Mouse (Mus musculus): ENCODE measurements around the gene Narf.

Gene Narf

DNA sequence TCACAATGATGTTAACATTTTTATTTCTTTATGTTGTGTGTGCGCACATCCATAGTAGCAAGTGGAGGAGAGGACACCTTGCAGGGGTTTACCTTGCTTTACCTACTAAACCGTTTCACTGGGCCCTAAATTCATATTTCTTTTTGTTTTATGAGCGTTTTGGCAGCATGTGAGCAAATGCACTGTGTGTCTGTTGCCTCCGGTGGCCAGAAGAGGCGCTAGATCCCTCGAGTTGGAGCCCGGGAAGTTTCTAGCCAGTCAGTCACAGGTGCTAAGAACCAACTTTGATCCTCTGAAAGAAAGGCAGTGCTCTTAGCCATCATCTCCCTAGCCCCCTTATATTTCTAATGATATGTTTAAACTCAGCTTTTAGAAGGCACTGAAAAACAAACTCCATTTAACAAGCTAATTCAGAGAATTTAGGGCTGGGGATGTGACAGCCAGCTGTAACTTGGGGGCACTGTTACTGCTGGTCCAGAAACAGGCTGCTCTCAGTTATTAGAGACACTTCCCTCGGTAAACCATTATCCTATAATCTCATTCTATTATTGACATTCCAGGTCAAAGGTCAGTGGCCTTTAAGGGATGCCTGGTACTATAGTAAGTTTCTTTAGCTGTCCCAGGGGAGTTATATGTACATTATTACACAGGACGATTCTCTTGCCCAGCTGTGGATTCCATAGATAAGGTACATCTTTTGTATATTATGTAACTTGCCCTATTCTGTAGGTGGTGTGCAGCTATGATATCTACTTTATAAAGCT is 1.4 kb upstream of the Narf start:
- DNase-seq (ENCODE audit: low spot score in 2 of 2) = peak; percentile 74 to 81

DNA sequence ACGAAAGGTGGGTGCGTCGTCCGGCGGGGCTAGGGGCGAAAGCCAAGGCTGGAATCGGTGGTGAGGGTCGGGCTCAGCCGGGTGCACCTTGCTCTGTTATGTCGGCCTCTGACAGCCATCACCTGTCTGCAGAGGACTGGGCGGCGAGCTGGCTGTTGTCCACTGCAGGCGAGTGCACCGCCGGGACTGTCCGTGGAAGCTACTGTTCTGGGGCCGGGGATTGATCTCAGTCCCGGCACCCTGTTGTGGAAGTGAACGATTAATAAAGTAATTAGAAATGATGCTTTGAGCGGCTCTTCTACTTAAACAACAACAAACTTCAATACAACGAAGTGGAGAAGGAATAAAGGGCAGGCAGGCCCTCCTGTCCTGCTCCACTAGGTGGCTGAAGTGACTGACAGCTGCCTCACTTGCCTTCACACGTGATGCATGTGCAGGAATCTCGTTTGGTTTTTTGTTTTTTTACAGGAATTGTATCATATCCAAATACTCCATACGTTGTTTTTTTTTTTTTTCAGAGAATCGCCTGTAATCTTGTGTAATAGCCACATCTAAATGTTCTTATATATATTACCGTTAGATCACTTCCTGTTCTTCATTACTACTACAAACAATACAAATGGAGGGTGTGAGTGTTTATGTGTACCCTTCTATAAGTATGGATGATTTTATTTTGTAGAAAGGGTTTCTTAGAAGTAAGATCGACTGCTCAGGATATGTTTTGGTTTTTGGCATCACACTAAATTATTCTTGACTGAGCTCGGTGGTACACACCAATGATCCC is 484 bp downstream of the Narf start:
- DNase-seq (ENCODE audit: low spot score in 2 of 2) = peak in 1 of 2 experiments; percentile 39

GRCm38 (mm10) chr11:121239669-121240068 is 2.6 kb downstream of the Narf start:
- no peak for DNase-seq (ENCODE audit: low spot score in 2 of 2)

DNA sequence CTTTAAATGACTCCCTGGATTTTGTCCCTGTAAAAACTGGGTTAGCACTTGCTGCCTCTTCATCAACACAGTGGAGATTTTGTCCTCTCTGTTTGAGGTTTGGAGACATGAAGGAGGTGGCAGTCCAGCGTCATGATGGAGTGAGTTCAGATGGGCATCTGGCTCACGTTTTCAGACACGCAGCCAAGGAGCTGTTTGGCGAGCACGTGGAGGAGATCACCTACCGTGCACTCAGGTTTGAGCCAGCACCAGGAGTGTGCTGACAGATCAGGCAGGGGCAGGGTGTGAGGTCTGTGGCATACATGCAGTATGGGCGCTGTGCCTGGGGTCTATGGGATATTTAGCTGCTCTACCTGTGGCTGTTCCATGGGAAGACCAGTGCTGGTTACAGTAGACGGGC is 13.1 kb downstream of the Narf start:
- no peak for DNase-seq (ENCODE audit: low spot score in 2 of 2)

DNA sequence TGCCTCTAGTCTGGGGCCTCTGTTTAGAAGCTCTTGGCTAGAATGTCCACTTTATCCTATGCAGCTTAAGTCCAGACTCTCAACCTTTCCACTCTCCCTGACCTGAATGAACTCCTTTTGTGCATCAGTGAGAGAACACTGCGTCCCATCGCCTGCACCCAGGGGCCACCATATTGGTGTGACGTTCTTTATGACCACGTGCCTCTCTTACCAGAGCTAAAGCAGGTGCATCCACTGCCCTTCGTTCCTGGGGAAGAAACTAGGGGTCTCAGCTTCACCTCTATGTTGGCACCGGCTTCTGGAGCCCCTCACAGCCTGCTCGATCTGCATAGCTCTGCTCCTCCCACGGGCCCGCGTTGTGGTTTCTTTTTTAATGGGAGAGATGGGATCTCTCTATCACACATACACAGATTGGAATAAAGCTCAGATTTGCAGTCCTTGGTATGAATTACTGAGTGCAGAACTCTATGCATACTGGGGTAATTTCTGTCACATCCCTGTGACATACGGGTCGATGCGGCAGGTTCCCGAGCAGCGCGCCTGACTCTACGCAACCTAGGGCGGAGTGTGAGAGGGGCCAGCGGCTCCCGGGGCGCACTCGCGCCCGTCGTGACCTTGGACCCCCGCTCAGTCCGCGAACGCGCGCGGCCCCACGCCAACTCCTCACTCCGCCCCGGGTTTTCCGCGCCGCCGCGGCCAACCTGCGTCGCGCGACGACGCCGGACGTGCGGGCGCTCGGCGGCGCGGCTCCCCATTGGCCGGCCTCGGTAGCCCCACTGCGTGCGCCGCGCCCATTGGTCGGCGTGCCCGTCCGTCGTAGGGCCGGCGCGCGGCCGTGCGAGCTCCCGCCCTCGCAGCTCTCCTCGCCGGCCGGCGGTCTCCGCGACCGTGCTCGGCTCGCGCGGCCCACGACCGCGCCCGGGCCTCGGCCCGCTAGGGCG is 22.4 kb downstream of the Narf start, which contains the start of gene Foxk2:
Foxk2 (plus strand) TSS at position 831 of the 941 bp plus-strand sequence.
- peak; percentile 81 to 91 for DNase-seq (ENCODE audit: low spot score in 2 of 2)

DNA sequence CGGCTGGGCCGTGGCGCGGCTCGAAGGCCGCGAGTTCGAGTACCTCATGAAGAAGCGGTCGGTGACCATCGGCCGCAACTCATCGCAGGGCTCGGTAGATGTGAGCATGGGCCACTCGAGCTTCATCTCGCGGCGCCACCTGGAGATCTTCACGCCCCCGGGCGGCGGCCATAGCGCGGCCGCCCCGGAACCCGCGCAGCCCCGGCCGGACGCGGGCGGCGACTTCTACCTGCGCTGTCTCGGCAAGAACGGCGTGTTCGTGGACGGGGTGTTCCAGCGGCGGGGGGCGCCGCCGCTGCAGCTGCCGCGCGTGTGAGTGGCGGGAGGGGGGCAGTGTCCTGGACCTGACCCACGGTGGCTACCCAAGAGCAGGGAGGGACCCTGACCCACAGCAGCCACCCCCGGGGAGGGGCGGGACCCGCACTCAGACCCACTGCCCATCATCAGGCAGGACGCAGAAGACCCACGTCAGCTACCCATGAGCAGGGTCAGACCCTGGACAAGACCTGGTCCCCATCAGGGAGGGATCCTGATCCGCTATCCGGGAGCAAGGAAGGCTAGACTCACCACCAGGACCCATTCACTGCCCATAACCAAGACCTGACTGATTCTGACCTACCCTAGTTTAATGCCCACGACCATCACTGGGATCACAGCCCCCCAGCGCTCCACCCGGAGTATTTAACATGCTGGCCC is 23.3 kb downstream of the Narf start:
- peak; percentile 24 to 37 for DNase-seq (ENCODE audit: low spot score in 2 of 2)

- no peak for DNase-seq (ENCODE audit: low spot score in 2 of 2)
Observed at GRCm38 (mm10) chr11:121261074-121261473, 24.0 kb downstream of the Narf start.

- DNase-seq (ENCODE audit: low spot score in 2 of 2) = no peak
Observed at GRCm38 (mm10) chr11:121277516-121277915, 40.5 kb downstream of the Narf start.

DNA sequence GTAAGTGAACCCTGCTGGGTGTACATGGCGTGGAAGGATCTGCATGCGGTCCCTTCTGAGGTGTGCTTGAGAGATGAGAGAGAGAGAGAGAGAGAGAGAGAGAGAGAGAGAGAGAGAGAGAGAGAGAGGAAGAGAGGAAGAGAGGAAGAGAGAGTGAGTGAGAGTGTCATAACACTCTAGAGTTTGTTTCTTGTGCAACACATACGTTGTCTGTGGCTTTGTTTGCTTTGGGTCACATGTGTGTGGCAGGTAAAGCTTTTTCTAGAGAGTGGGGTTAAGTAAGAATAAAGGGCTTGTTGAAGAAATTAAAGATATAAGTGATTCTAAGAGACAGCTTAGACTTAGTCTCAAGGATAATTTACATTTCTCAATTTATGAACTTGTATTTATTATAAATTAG is 41.0 kb downstream of the Narf start:
- DNase-seq (ENCODE audit: low spot score in 2 of 2) = no peak

GRCm38 (mm10) chr11:121282911-121283310 is 45.9 kb downstream of the Narf start:
- DNase-seq (ENCODE audit: low spot score in 2 of 2) = no peak

- DNase-seq (ENCODE audit: low spot score in 2 of 2) = no peak
Observed at GRCm38 (mm10) chr11:121289859-121290258, 52.8 kb downstream of the Narf start.

GRCm38 (mm10) chr11:121294771-121295170 is 57.7 kb downstream of the Narf start:
- DNase-seq (ENCODE audit: low spot score in 2 of 2) = no peak

DNA sequence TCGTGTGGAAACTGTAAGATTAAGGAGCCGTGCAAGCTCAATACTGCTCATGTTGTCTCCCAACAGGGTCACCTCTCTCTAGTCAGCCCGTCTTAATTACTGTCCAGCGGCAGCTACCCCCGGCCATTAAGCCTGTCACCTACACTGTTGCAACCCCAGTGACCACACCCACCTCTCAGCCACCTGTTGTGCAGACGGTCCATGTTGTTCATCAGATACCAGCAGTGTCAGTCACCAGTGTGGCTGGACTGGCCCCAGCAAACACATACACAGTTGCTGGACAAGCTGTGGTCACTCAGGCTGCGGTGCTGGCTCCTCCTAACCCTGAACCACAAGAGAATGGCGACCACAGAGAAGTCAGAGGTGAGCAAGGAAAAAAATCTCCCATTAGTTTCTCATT is 61.4 kb downstream of the Narf start:
- no peak for DNase-seq (ENCODE audit: low spot score in 2 of 2)

DNA sequence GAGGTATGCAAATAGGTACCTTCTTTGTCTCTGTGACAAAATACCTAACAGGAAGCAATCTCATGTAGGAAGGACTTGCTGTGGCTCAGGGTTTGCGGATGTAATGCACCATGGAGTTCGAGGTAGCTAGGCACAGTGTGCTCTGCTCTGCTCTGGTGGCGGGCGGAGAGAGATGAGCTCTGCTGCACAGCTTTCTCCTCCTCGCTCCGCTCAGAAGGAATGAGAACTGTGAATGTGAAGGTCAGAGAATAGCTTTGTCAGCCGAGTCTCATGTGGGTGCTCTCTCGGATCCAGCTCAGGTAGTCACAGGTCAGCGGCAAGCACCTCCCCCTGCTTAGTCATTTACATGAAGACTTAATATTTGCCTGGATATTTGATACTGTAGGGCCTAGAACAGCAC is 63.2 kb downstream of the Narf start:
- no peak for DNase-seq (ENCODE audit: low spot score in 2 of 2)

- DNase-seq (ENCODE audit: low spot score in 2 of 2) = no peak
Observed at GRCm38 (mm10) chr11:121305371-121305770, 68.3 kb downstream of the Narf start.

All from thymus, postnatal 10 days (tissue).